Mouse (Mus musculus) heart, embryonic 16.5 days (tissue): ENCODE measurements around the gene Grm8. TPM values are rescaled to one million over a fixed set of nuclear protein-coding genes. Genes with fewer than 3 reads are reported as not detected.

Source experiments
- ATAC-seq: fragments of 200-750 bp; cut with Nextera tagmentation; replicated peaks from 2 replicates; pipeline ENCODE4 v1.8.0; 2017; ENCODE audit warnings: moderate number of reproducible peaks; ENCODE audit not compliant: insufficient read depth, low FRiP score; ENCODE audit errors: extremely low read depth
- H3K27ac ChIP-seq: fragments of 300-500 bp; sonication (generic); 2 replicates; pipeline ENCODE4 v1.5.1; 2014; ENCODE audit warnings: mild to moderate bottlenecking, low read length, control low read depth, moderate library complexity
- H3K27me3 ChIP-seq: fragments of 300-500 bp; sonication (generic); 2 replicates; pipeline ENCODE4 v1.6.1; 2014; ENCODE audit warnings: low read length, mixed read lengths; ENCODE audit not compliant: control insufficient read depth, insufficient read depth
- H3K36me3 ChIP-seq: fragments of 300-500 bp; sonication (generic); 2 replicates; pipeline ENCODE4 v1.6.1; 2014; ENCODE audit not compliant: control insufficient read depth, insufficient read depth
- H3K4me1 ChIP-seq: fragments of 300-500 bp; sonication (generic); 2 replicates; pipeline ENCODE4 v1.6.1; 2014; ENCODE audit warnings: low read length, mixed read lengths; ENCODE audit not compliant: control insufficient read depth, insufficient read depth
- H3K4me2 ChIP-seq: fragments of 300-500 bp; sonication (generic); 2 replicates; pipeline ENCODE4 v1.6.1; 2014; ENCODE audit warnings: low read depth, mild to moderate bottlenecking, control low read depth, low read length
- H3K4me3 ChIP-seq: fragments of 300-500 bp; sonication (generic); 2 replicates; pipeline ENCODE4 v1.5.1; 2014; ENCODE audit warnings: mild to moderate bottlenecking, control low read depth, low read length
- H3K9ac ChIP-seq: fragments of 300-500 bp; sonication (generic); 2 replicates; pipeline ENCODE4 v1.6.1; 2014; ENCODE audit warnings: low read length, control low read depth
- H3K9me3 ChIP-seq: fragments of 300-500 bp; sonication (generic); replicated peaks from 2 replicates; pipeline ENCODE4 v1.6.1; 2016; ENCODE audit warnings: low read length; ENCODE audit not compliant: control insufficient read depth
- WGBS: fragments of 180-500 bp; shearing (Covaris S2); extraction: QIAGEN DNeasy Blood & Tissue Kit; methylation state at CpG from one replicate; pipeline ENCODE4 v1.1.7; 2014; 5-methylcytosine and 5-hydroxymethylcytosine counted together
- polyA plus RNA-seq: library from polyadenylated mRNA; unstranded; fragments of >200 nt; fragmentation: Nextera tagmentation; extraction: Ambion mirVana; gene quantifications from 2 replicates; pipeline ENCODE4 v1.2.1, GENCODE M21; 2015

The Grm8 gene
- polyA plus RNA-seq, 1 experiment from 2014 or later, result 0.25 TPM

DNA sequence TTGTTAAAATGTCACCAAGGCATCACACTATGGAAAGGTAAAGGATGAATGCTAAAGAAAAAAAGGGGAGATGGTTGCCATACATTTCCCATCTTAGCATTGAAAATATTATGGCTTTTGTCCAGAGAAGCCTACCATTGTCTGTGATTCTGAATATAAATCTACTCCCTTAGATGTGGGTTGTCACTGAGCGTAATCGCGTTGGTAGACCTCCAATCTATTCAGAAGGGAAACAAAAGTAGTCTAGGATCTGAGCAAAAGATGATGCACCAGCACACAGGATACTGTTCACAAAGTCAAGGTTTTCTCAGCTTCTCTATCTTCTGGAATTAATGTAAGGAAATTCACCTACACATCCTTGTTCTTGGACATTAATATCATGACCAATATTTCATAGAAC, 345.4 kb downstream of the Grm8 start:
- no peak overlapping the region for H3K9ac ChIP-seq
- H3K4me1 ChIP-seq, result no peaks in the 10 kb centered on the region
- H3K4me3 ChIP-seq, result no peak overlapping the region
- H3K9me3 ChIP-seq, result no peaks in the 10 kb centered on the region
- no peak overlapping the region for H3K27ac ChIP-seq
- no peaks in the 10 kb centered on the region for H3K27me3 ChIP-seq
- no peaks in the 10 kb centered on the region for H3K36me3 ChIP-seq
- WGBS, result 94% methylated on average over 3 of the region's 3 CpGs
- no peak for ATAC-seq
- no peak overlapping the region for H3K4me2 ChIP-seq

DNA sequence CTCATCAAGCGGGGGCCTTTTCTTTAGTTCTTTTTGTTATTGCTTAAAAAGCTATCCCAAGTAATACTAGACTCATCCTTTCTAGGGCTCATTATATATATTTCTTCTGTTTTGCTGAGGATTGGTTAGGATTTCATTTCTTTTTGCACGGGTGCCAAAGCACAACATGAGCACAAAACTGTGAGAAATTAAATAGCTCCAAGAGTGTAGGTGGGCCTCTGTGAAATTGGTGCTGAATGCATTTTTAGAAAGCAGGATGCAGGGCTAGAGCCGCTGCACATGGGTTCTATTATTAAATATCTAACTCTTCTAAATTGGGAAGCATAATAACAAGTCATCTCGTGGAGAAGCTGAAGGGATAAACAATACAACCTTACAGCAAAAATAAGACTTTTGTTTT, 345.8 kb downstream of the Grm8 start:
- no peak for ATAC-seq
- no peaks in the 10 kb centered on the region for H3K4me1 ChIP-seq
- H3K36me3 ChIP-seq, result no peaks in the 10 kb centered on the region
- H3K27me3 ChIP-seq, result no peaks in the 10 kb centered on the region
- no peak overlapping the region for H3K4me3 ChIP-seq
- H3K4me2 ChIP-seq, result no peak overlapping the region
- H3K27ac ChIP-seq, result no peak overlapping the region
- H3K9me3 ChIP-seq, result no peaks in the 10 kb centered on the region
- H3K9ac ChIP-seq, result no peak overlapping the region
- WGBS, result 81% methylated on average over 4 of the region's 4 CpGs

DNA sequence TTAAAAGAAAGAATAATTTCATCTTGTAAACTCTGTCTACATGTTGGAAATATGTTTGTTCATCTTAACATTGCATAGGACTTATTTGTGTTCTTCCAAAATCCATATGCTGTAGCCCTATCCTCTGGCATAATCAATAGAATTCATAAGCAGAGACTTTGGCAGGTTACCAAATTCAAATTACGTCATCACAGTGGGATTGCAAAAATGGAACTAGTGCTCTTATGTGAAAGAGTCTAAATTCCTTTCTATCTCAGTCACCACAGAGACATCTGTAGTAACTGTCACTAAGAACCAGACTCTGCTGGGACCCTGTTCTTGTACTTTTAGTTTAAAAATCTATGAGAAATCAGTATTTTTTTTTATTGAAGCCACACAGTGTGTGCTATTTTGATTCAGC, 352.7 kb downstream of the Grm8 start:
- Histone ChIP-seq H3K36me3 (no peaks in the 10 kb centered on the region), H3K4me3 (no peak overlapping the region), H3K4me2 (no peak overlapping the region), H3K4me1 (no peaks in the 10 kb centered on the region), H3K9ac (no peak overlapping the region), H3K27me3 (no peaks in the 10 kb centered on the region), H3K9me3 (no peaks in the 10 kb centered on the region), H3K27ac (no peak overlapping the region)
- no peak for ATAC-seq
- WGBS, result 54% methylated on average over 1 of the region's 1 CpGs

DNA sequence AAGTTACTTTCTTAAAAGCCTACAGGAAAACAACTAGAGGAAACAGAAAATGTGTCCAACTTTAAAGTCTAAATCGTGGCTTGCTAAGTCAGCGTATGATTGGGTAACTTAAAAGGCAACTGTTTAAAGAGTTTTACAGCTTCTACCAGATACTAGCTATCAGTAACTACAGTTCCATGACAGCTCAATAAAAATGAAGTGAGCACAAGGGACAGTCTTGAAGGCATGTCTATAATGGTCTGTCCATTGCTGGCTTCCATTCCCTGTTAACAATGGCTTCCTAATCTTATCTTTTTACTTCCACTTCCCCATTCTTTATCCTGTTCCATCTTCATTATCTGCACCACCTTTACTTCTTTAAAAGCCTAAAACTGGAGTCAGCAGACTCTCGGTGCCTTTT, 353.6 kb downstream of the Grm8 start:
- no peaks in the 10 kb centered on the region for H3K27me3 ChIP-seq
- 78% methylated on average over 3 of the region's 3 CpGs for WGBS

DNA sequence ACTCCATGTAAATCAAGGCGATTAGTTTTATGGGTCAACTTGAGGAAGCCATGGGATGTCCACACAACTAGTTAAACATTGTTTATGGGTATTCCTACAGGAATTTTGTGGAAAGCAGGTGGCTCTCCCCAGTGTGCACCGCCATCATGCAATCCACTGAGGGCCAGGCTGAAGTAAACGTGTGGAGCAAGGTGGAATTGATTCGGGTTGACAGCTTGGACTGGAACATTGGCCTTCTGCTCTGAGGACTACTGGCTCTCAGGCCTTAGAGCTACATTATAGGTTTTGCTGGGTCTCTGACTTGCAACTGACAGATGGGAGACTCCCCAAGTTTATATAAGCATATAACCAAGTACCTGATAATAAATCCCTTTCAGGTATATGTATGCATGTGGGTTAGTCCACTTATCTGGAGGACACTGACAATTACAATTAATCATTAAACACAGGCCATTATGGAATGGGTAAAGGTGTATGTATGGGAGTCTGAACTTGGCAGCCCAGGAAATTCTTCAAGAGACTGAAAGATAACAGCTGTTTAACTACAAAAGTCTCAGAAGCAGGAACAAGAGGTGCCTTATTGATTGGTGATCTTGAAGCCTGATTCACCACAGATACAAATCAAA, 359.2 kb downstream of the Grm8 start:
- H3K27ac ChIP-seq, result no peak overlapping the region
- H3K9ac ChIP-seq, result no peak overlapping the region
- H3K4me1 ChIP-seq, result no peaks in the 10 kb centered on the region
- ATAC-seq, result no peak
- 81% methylated on average over 4 of the region's 4 CpGs for WGBS
- H3K4me3 ChIP-seq, result no peak overlapping the region
- H3K9me3 ChIP-seq, result no peaks in the 10 kb centered on the region
- no peaks in the 10 kb centered on the region for H3K36me3 ChIP-seq
- H3K4me2 ChIP-seq, result no peak overlapping the region
- H3K27me3 ChIP-seq, result no peaks in the 10 kb centered on the region

More for the DNA sequence above, 353.6 kb downstream of the Grm8 start:
- no peak overlapping the region for H3K4me2 ChIP-seq
- no peak overlapping the region for H3K4me3 ChIP-seq
- H3K4me1 ChIP-seq, result no peaks in the 10 kb centered on the region
- H3K27ac ChIP-seq, result no peak overlapping the region
- no peaks in the 10 kb centered on the region for H3K36me3 ChIP-seq
- H3K9ac ChIP-seq, result no peak overlapping the region
- H3K9me3 ChIP-seq, result no peaks in the 10 kb centered on the region
- ATAC-seq, result no peak

DNA sequence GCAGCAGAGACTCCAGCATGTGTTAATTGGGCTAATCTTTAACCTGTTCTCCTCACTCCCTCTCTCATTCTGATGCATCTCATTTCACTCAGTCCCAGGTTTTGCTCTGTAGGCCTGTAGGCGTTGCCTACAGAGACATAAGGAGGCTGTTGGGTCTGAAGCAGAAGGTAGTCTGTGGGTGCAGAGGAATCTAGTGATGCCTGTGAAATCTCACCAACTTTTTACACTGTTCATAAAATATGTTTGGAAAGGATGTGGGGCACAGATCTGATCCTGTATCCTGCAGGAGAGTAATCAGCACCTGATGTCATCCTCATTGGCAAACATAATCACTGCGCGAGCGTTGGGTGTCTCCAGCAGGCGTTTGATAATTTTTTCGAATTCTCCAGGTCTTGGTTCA, 372.9 kb downstream of the Grm8 start:
- WGBS, result 80% methylated on average over 6 of the region's 6 CpGs
- Histone ChIP-seq H3K27ac (no peak overlapping the region), H3K27me3 (no peaks in the 10 kb centered on the region), H3K9me3 (no peaks in the 10 kb centered on the region), H3K36me3 (no peaks in the 10 kb centered on the region), H3K4me2 (no peak overlapping the region), H3K4me3 (no peak overlapping the region), H3K4me1 (no peaks in the 10 kb centered on the region), H3K9ac (no peak overlapping the region)
- ATAC-seq, result no peak

DNA sequence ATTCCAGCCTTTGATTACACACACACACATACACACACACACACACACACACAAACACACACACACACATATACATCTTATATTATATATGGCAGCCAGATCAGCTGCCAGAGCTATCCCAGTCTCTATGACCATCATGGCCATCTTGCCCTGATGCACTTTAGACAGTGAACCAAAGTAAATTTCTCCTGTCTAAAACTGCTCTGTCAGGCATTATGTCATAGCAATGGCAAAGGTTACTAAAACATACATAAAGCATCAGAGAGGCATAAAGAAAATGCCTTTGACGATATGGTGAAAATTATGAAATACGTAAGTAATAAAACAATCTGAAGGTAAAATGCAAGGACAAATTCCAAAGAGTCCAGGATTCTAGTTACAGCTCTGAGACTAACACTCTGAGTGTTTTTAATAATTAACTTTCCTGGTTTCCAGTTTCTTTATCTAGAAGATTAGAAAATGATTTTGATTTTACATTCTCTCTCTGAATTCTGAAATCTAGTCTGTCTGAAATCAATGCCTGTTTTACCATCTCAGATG, 381.6 kb downstream of the Grm8 start:
- H3K9ac ChIP-seq, result no peak overlapping the region
- no peaks in the 10 kb centered on the region for H3K4me1 ChIP-seq
- no peak for ATAC-seq
- H3K4me2 ChIP-seq, result no peak overlapping the region
- H3K27ac ChIP-seq, result no peak overlapping the region
- no peak overlapping the region for H3K4me3 ChIP-seq
- no peaks in the 10 kb centered on the region for H3K27me3 ChIP-seq
- H3K36me3 ChIP-seq, result no peaks in the 10 kb centered on the region
- WGBS, result 95% methylated on average over 2 of the region's 2 CpGs
- no peaks in the 10 kb centered on the region for H3K9me3 ChIP-seq

DNA sequence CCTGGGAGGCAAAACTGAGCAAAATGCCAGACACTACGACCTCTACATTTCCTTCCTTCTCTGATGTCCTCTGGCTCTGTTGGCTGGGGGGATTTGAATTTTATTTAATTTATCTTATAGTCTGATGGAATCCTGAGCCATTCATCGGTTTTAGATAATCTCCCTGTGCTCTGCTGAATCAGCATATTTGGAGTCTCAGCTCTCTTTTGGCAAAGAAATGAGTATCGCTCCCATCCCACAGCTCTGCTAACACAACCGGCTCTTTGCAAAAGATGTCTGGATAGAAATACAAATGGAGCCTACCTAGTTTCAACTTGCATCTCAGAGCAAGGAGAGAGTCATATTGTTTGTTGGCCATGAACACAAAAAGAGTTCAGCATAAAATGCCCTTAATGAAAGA, 388.5 kb downstream of the Grm8 start:
- H3K27me3 ChIP-seq, result no peaks in the 10 kb centered on the region
- H3K9ac ChIP-seq, result no peak overlapping the region
- H3K27ac ChIP-seq, result no peak overlapping the region
- ATAC-seq, result no peak
- no peaks in the 10 kb centered on the region for H3K36me3 ChIP-seq
- H3K9me3 ChIP-seq, result no peaks in the 10 kb centered on the region
- H3K4me2 ChIP-seq, result no peak overlapping the region
- no peak overlapping the region for H3K4me3 ChIP-seq
- 69% methylated on average over 4 of the region's 4 CpGs for WGBS
- no peaks in the 10 kb centered on the region for H3K4me1 ChIP-seq

DNA sequence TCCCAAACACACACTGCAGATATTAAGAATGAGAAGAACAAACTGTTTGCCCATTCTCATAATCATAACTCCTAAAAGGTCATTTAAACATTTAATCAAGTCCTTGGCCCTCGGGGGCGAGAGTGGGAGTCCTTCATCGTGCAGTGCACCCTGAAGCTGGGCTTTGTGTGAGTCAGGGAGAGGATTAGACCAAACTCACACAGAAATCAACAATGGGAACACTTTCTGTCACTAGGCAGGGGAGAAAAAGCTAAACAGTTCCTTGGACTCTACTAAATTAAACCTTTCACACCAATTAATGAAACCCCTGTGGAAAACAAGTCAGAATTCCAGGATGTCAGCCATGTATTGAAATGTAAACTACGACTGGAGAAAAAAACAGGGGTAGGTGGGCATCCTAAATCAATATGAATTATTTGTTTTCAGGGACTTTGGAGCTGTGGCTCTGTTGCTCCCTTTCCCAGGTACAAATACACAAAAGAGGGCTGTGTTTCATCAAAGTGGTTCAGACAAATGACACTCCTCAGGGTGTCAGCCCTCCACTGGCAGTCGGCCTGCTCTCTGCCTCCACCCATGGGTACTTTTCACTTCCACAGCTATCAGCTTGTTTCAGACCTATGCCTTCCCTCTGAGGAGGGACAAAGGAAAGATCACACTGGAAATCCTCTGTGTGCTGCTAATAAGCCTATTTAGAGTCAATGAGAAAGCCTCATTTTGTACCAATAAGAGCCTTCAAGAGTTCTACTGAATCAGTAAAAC, 389.1 kb downstream of the Grm8 start:
- H3K9me3 ChIP-seq, result no peaks in the 10 kb centered on the region
- ATAC-seq, result no peak
- H3K27ac ChIP-seq, result no peak overlapping the region
- H3K9ac ChIP-seq, result no peak overlapping the region
- WGBS, result 46% methylated on average over 5 of the region's 5 CpGs
- H3K4me1 ChIP-seq, result no peaks in the 10 kb centered on the region
- H3K4me2 ChIP-seq, result no peak overlapping the region
- no peaks in the 10 kb centered on the region for H3K27me3 ChIP-seq
- no peak overlapping the region for H3K4me3 ChIP-seq
- H3K36me3 ChIP-seq, result no peaks in the 10 kb centered on the region
